Mouse (Mus musculus): ENCODE data around the gene Sorbs2. TPM values are rescaled to one million over a fixed set of nuclear protein-coding genes. Genes with fewer than 3 reads are reported as not detected.
A peak's percentile ranks its signal among the peaks of the same experiment; 100 is the strongest.

Gene Sorbs2
- polyA plus RNA-seq, 1 experiment from 2014 or later, result 325 TPM

DNA sequence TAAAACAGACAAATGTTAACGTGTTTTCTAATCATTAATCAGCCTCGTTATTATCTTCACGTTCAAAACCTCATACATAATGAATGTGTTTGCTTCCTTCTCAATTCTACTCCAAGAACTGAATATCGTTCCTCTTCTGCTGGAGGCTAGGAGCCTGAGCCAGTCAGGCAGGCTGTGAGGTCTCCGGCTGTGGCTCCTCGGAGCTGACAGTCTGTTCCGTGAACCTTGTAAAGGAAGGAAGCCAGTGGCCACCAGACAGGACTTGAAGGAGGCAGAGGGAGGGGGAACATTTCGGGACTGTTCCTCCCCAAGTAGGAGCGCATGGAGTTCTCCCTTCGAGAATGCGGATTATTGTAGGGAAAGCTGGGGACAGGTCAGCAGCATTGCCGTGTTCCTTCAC lies 153.0 kb downstream of the Sorbs2 start:
- H3K4me1 ChIP-seq (ENCODE audit: control insufficient read depth, insufficient read depth, low read length), result peaks cover 15% of the 10 kb centered on the region
- H3K9ac ChIP-seq (ENCODE audit: low read depth, low read length), result peak overlapping the region; percentile 86
- H3K27ac ChIP-seq (ENCODE audit: low read depth, low read length), result peak overlapping the region; percentile 82
- H3K4me3 ChIP-seq (ENCODE audit: low read depth, low read length), result peak overlapping the region; percentile 57
- 38% methylated on average over 12 of the region's 12 CpGs for WGBS (ENCODE audit: insufficient replicate concordance)
- H3K4me2 ChIP-seq, result peak overlapping the region; percentile 74
- H3K27me3 ChIP-seq (ENCODE audit: control insufficient read depth, insufficient read depth, low read length), result no peaks in the 10 kb centered on the region
- H3K36me3 ChIP-seq (ENCODE audit: control insufficient read depth, insufficient read depth, low read length), result no peaks in the 10 kb centered on the region
- no peaks in the 10 kb centered on the region for H3K9me3 ChIP-seq (replicated peaks; ENCODE audit: control insufficient read depth, low read length)
- ATAC-seq (replicated peaks; ENCODE audit: insufficient number of reproducible peaks, low FRiP score, low TSS enrichment), result no peak

- no peaks in the 10 kb centered on the region for H3K9me3 ChIP-seq (replicated peaks; ENCODE audit: control insufficient read depth, low read length)
- peak overlapping the region; percentile 57 for H3K4me3 ChIP-seq (ENCODE audit: low read depth, low read length)
- H3K27ac ChIP-seq (ENCODE audit: low read depth, low read length), result peak overlapping the region; percentile 82
- no peaks in the 10 kb centered on the region for H3K27me3 ChIP-seq (ENCODE audit: control insufficient read depth, insufficient read depth, low read length)
- H3K4me2 ChIP-seq, result peak overlapping the region; percentile 74
- no peak for ATAC-seq (replicated peaks; ENCODE audit: insufficient number of reproducible peaks, low FRiP score, low TSS enrichment)
- H3K36me3 ChIP-seq (ENCODE audit: control insufficient read depth, insufficient read depth, low read length), result no peaks in the 10 kb centered on the region
- peak overlapping the region; percentile 86 for H3K9ac ChIP-seq (ENCODE audit: low read depth, low read length)
- H3K4me1 ChIP-seq (ENCODE audit: control insufficient read depth, insufficient read depth, low read length), result peaks cover 15% of the 10 kb centered on the region
- 46% methylated on average over 4 of the region's 4 CpGs for WGBS (ENCODE audit: insufficient replicate concordance)
These were observed 154.0 kb downstream of the Sorbs2 start for GRCm38 (mm10) chr8:45661605-45662004.

GRCm38 (mm10) chr8:45666221-45666620 lies 158.6 kb downstream of the Sorbs2 start:
- Histone ChIP-seq H3K27ac (ENCODE audit: low read depth, low read length) (no peak overlapping the region), H3K4me2 (no peak overlapping the region), H3K27me3 (ENCODE audit: control insufficient read depth, insufficient read depth, low read length) (no peaks in the 10 kb centered on the region), H3K9me3 (replicated peaks; ENCODE audit: control insufficient read depth, low read length) (no peaks in the 10 kb centered on the region), H3K36me3 (ENCODE audit: control insufficient read depth, insufficient read depth, low read length) (no peaks in the 10 kb centered on the region), H3K9ac (ENCODE audit: low read depth, low read length) (no peak overlapping the region), H3K4me3 (ENCODE audit: low read depth, low read length) (no peak overlapping the region), H3K4me1 (ENCODE audit: control insufficient read depth, insufficient read depth, low read length) (peaks cover 17% of the 10 kb centered on the region)
- ATAC-seq (replicated peaks; ENCODE audit: insufficient number of reproducible peaks, low FRiP score, low TSS enrichment), result no peak
- WGBS (ENCODE audit: insufficient replicate concordance), result 89% methylated on average over 7 of the region's 7 CpGs

DNA sequence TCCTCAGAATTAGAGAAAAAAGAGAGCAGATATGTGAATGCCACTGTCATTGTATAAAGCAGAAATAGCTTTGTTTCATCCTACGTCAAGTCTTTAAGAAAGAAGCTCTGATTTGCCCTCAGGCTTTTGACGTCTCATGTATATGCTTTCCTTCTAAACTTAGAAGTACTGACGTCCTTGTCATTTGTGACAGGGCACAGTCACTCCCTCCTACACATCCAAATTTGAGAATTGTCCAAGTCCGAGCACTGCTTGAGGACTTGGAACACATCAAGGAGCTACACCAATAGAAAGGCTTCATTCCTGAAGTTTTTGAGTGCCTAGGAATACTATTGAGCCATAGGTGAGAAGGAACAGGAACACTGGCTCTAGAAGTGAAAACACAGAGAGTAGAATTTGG lies 165.6 kb downstream of the Sorbs2 start:
- no peaks in the 10 kb centered on the region for H3K9me3 ChIP-seq (replicated peaks; ENCODE audit: control insufficient read depth, low read length)
- no peak overlapping the region for H3K4me2 ChIP-seq
- no peak overlapping the region for H3K27ac ChIP-seq (ENCODE audit: low read depth, low read length)
- no peaks in the 10 kb centered on the region for H3K36me3 ChIP-seq (ENCODE audit: control insufficient read depth, insufficient read depth, low read length)
- no peak overlapping the region for H3K9ac ChIP-seq (ENCODE audit: low read depth, low read length)
- no peak overlapping the region for H3K4me3 ChIP-seq (ENCODE audit: low read depth, low read length)
- 58% methylated on average over 4 of the region's 4 CpGs for WGBS (ENCODE audit: insufficient replicate concordance)
- ATAC-seq (replicated peaks; ENCODE audit: insufficient number of reproducible peaks, low FRiP score, low TSS enrichment), result no peak
- peaks cover 11% of the 10 kb centered on the region; the same call in 1 of the 2 replicates for H3K4me1 ChIP-seq (ENCODE audit: control insufficient read depth, insufficient read depth, low read length)
- H3K27me3 ChIP-seq (ENCODE audit: control insufficient read depth, insufficient read depth, low read length), result no peaks in the 10 kb centered on the region

- H3K4me1 ChIP-seq (ENCODE audit: control insufficient read depth, insufficient read depth, low read length), result peaks cover 11% of the 10 kb centered on the region; the same call in 1 of the 2 replicates
These were observed 168.3 kb downstream of the Sorbs2 start for GRCm38 (mm10) chr8:45675821-45676279.

GRCm38 (mm10) chr8:45677114-45677853 lies 169.7 kb downstream of the Sorbs2 start:
- no peak for ATAC-seq (replicated peaks; ENCODE audit: insufficient number of reproducible peaks, low FRiP score, low TSS enrichment)
- H3K27me3 ChIP-seq (ENCODE audit: control insufficient read depth, insufficient read depth, low read length), result no peaks in the 10 kb centered on the region
- no peak overlapping the region for H3K4me3 ChIP-seq (ENCODE audit: low read depth, low read length)
- H3K4me1 ChIP-seq (ENCODE audit: control insufficient read depth, insufficient read depth, low read length), result peaks cover 5% of the 10 kb centered on the region; the same call in 1 of the 2 replicates
- H3K36me3 ChIP-seq (ENCODE audit: control insufficient read depth, insufficient read depth, low read length), result no peaks in the 10 kb centered on the region
- no peak overlapping the region for H3K9ac ChIP-seq (ENCODE audit: low read depth, low read length)
- no peak overlapping the region for H3K27ac ChIP-seq (ENCODE audit: low read depth, low read length)
- H3K4me2 ChIP-seq, result no peak overlapping the region
- WGBS (ENCODE audit: insufficient replicate concordance), result 73% methylated on average over 10 of the region's 10 CpGs
- H3K9me3 ChIP-seq (replicated peaks; ENCODE audit: control insufficient read depth, low read length), result no peaks in the 10 kb centered on the region

More at GRCm38 (mm10) chr8:45675821-45676279, 168.3 kb downstream of the Sorbs2 start:
- H3K27ac ChIP-seq (ENCODE audit: low read depth, low read length), result no peak overlapping the region
- no peaks in the 10 kb centered on the region for H3K27me3 ChIP-seq (ENCODE audit: control insufficient read depth, insufficient read depth, low read length)
- 67% methylated on average over 6 of the region's 6 CpGs for WGBS (ENCODE audit: insufficient replicate concordance)
- no peak overlapping the region for H3K9ac ChIP-seq (ENCODE audit: low read depth, low read length)
- no peak overlapping the region for H3K4me3 ChIP-seq (ENCODE audit: low read depth, low read length)
- H3K9me3 ChIP-seq (replicated peaks; ENCODE audit: control insufficient read depth, low read length), result no peaks in the 10 kb centered on the region
- no peak overlapping the region for H3K4me2 ChIP-seq
- ATAC-seq (replicated peaks; ENCODE audit: insufficient number of reproducible peaks, low FRiP score, low TSS enrichment), result no peak
- H3K36me3 ChIP-seq (ENCODE audit: control insufficient read depth, insufficient read depth, low read length), result no peaks in the 10 kb centered on the region

DNA sequence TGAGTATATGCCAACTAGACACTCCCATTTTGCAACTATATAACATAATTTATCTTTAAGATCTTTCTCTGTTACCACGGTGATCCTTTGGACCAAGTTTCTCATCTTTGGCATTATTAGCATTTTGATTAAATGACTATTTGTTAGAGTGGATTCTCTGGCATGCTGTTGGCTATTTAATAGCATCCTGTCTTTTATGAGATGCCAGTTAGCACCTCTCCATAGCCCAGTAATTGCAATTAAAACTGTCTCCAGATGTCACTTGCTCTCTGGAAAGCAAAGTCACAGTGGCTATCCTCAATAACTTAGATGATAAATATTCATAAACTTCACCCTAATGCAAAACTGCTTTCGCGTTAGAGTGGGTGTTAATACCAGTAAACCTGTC lies 170.3 kb downstream of the Sorbs2 start:
- H3K9me3 ChIP-seq (replicated peaks; ENCODE audit: control insufficient read depth, low read length), result no peaks in the 10 kb centered on the region
- H3K36me3 ChIP-seq (ENCODE audit: control insufficient read depth, insufficient read depth, low read length), result no peaks in the 10 kb centered on the region
- no peak overlapping the region for H3K4me3 ChIP-seq (ENCODE audit: low read depth, low read length)
- ATAC-seq (replicated peaks; ENCODE audit: insufficient number of reproducible peaks, low FRiP score, low TSS enrichment), result no peak
- no peak overlapping the region for H3K4me2 ChIP-seq
- H3K4me1 ChIP-seq (ENCODE audit: control insufficient read depth, insufficient read depth, low read length), result peaks cover 5% of the 10 kb centered on the region; the same call in 1 of the 2 replicates
- H3K9ac ChIP-seq (ENCODE audit: low read depth, low read length), result no peak overlapping the region
- H3K27me3 ChIP-seq (ENCODE audit: control insufficient read depth, insufficient read depth, low read length), result no peaks in the 10 kb centered on the region
- H3K27ac ChIP-seq (ENCODE audit: low read depth, low read length), result no peak overlapping the region
- WGBS (ENCODE audit: insufficient replicate concordance), result 91% methylated on average over 3 of the region's 3 CpGs

DNA sequence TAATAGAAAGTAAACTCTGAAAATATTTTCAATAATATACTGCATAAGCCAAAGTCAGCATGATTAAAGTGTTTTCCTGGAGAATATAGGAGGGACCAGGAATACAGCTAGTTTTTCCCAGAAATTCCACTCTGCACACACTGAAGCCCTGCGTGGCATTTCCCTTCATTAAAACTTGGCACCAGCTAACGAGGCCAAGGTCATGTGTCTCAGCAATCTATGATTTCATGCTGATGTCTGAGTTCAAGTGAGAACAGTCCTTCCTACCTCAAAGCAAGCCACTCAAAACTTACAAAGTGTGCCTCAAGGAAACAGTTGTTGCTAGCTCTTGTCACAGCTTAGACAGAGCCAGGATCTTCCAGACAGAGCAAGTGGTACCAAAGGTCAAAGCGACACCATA lies 173.6 kb downstream of the Sorbs2 start:
- no peak for ATAC-seq (replicated peaks; ENCODE audit: insufficient number of reproducible peaks, low FRiP score, low TSS enrichment)
- Histone ChIP-seq H3K9me3 (replicated peaks; ENCODE audit: control insufficient read depth, low read length) (no peaks in the 10 kb centered on the region), H3K9ac (ENCODE audit: low read depth, low read length) (no peak overlapping the region), H3K4me3 (ENCODE audit: low read depth, low read length) (no peak overlapping the region), H3K4me1 (ENCODE audit: control insufficient read depth, insufficient read depth, low read length) (no peaks in the 10 kb centered on the region; the same call in 1 of the 2 replicates), H3K4me2 (no peak overlapping the region), H3K36me3 (ENCODE audit: control insufficient read depth, insufficient read depth, low read length) (no peaks in the 10 kb centered on the region), H3K27ac (ENCODE audit: low read depth, low read length) (no peak overlapping the region), H3K27me3 (ENCODE audit: control insufficient read depth, insufficient read depth, low read length) (no peaks in the 10 kb centered on the region)
- 75% methylated on average over 3 of the region's 3 CpGs for WGBS (ENCODE audit: insufficient replicate concordance)

All from heart, embryonic 11.5 days (tissue).